Mouse (Mus musculus): Measurements from ENCODE around the gene Yes1.
"Not testable (repeated sequence)": the region's sequence is repeated elsewhere in the genome, so short reads cannot be mapped to it uniquely, and the experiment has no call there.

The Yes1 gene

DNA sequence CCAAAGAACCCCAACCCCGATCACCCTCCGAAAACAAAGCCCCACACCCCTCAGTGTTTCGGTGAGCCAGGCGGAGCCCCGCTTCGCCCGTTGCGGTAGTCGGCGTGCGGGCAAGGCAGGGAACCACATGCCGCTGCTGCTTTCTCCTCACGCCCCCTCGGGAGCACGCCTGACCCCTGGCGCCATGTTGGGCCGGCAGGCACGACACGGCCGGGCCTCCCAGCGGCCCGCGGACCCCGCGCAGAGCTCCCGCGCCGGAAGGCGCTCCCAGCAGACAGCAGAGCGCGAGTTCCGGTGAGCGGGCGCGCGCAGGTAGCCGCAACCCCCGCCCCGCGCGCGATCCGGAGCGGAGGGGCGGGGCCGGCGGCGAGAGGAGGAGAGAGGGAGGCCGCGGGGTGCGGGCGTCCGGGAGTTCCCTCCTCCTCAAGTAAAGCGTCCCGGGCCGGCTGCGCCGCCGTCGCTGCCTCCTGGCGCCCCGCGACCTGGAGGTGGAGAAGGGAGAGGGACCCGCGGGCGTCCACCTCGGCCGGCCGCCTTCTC is at the start of gene Yes1:
Yes1 (plus strand) TSS at position 371 of the 540 bp plus-strand sequence.
- peak; percentile 76 for DNase-seq

DNA sequence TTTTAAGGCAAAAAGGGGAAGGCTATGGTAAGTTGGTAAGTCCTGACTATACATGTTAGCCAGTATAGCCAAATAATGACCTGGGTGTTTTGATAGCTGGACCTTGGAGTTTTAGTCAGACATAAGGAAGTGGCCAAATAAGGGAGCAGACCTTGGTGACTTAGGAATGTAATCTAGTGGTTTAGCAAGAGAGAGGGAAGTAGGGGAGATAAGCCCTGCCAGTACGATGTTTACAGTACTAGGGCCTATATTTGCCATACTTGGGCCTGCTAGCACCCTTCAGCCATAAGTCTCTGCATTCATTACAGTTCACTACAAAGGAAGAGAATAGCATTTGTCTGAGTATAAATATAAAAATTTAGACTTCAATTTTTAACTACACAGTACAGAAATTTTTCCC is 46.3 kb upstream of the Yes1 start:
- no peak for DNase-seq

- no peak for DNase-seq
These were observed 39.2 kb upstream of the Yes1 start for GRCm38 (mm10) chr5:32571802-32572201.

GRCm38 (mm10) chr5:32588136-32588535 is 22.8 kb upstream of the Yes1 start:
- DNase-seq: peak; percentile 55

- DNase-seq: peak; percentile 26
These were observed 17.2 kb upstream of the Yes1 start for GRCm38 (mm10) chr5:32593793-32594192.

- no peak for DNase-seq
These were observed 16.6 kb upstream of the Yes1 start for GRCm38 (mm10) chr5:32594358-32594757.

- DNase-seq: no peak
These were observed 5.1 kb upstream of the Yes1 start for GRCm38 (mm10) chr5:32605911-32606310.

GRCm38 (mm10) chr5:32607776-32608355 is 3.1 kb upstream of the Yes1 start:
- no peak for DNase-seq

DNA sequence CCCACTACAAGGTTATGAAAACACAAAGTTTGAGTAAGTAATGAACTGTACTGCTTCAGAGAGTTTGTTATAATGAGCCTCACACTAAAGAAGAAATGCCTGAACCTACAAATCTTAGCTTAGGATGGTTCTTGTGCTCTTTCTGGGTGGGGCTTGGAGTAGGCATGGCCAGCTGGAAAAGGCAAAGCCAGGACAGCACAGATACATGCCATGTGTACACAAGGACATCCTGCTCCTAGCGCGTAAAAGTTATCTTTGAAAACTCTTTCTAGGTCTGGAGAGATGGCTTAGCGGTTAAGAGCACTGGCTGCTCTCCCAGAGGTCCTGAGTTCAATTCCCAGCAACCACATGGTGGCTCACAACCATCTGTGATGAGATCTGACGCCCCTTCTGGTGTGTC is 2.5 kb upstream of the Yes1 start:
- DNase-seq: no peak

DNA sequence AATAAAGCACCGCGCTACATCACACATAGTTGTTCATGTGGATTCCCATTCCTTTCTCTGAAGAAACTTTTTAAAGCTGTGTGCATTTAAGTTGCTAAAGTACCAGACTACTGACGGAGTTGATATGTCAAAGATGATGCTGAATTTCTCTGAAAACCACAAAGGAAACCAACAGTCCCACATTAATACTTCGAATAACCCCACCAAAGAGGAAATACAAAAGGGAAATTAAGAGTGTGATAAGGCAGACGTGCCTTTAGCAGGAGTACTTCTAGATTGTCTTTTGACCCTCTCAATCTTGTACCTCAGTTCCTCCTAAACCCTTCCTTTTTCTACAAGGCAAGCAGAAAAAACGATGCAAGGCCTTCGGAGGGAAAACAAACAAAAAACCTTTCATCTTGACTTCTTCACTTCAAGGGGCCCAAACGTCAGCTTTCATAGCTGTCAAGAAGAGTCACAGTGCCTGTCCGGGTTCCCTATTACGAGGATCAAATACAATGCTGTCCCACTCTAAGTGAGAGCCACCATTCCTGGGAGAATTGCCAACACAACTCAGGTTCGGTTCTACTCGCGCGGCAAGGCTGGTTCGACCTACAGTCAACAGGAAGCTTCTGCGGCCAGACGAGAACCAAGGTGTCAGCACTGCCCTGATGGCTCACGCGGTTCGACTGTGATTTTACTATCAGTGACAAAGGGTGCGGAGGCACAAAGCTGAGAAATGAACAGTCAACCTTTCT is 739 bp upstream of the Yes1 start:
- peak; percentile 68 for DNase-seq

GRCm38 (mm10) chr5:32611341-32611961 is 480 bp downstream of the Yes1 start:
- DNase-seq: no peak

DNA sequence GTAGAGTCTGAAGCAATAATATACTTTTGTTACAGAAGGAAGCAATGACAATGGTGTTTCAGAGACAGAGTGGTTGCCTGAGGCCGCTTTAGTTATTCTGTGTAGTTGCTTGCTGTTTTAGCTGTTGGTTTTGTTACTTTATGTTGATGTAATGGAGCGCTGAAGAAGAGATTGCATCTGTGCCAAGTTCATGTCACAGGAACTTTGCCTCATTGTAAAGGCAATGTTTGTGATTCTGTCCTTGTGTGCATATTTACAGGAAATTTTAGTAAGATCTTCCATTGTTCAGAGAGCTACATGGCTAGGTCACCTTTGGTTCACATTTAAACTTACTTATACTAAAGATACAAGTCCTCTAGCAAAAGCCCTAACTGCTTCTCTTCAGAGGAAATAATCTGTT is 3.3 kb downstream of the Yes1 start:
- no peak for DNase-seq

DNA sequence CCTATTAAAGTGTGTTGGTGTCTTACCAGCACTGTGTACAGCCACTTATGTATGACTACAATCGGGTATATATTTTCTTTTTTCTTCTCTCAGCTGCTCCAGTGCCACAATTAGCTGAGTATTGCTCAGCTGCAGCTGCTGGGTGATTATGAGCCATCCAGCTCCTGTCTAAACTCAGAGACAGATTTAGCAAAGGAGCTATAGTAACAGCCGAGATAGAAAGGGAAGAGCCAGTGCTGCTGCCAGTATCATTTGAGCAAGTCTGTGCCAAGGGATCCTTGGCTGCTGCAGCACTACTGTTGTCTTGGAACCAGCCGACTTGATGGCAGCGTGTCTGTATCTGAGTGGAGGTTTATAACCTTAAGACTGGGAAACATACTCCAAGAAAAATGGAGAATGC is 3.7 kb downstream of the Yes1 start:
- DNase-seq: peak; percentile 19

GRCm38 (mm10) chr5:32616489-32616888 is 5.5 kb downstream of the Yes1 start:
- DNase-seq: not testable (repeated sequence)

DNA sequence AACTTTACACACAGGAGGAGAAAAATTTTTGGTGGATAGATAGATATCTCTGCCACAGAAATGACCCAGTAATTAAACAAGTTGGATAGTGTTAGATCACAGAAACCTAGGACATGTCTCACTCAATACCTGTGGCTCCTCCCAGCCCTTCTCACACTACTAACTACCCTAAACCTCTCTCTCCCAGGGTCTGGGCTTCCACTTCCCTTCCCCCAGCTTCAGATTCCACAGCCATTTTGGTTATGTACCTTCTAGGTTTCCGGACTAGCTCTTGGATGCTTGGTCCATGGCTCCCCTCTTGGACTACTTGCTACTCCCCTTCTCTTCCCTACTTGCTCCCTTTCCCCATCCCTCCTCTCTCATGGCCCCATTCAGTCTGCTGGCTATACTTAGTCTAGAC is 6.9 kb downstream of the Yes1 start:
- DNase-seq: no peak

GRCm38 (mm10) chr5:32623649-32624048 is 12.7 kb downstream of the Yes1 start:
- DNase-seq: no peak

DNA sequence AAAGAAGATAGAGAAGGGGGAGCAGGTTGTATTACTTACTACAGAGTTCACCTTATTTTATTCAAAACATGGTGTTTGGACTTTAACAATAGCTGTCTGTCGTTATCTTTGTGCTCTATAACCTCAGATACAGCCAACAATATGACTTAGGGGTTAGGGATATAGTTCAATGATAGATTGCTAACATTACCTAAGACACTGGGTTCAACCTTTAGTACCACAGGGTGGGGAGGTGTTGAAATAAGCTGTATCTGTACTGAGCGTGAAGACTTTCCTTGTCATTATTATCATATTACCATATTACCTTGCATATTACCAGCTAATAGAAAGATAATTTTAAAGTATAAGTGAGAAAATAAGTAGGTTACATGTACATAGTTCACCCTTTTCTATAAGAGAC is 13.8 kb downstream of the Yes1 start:
- no peak for DNase-seq

DNA sequence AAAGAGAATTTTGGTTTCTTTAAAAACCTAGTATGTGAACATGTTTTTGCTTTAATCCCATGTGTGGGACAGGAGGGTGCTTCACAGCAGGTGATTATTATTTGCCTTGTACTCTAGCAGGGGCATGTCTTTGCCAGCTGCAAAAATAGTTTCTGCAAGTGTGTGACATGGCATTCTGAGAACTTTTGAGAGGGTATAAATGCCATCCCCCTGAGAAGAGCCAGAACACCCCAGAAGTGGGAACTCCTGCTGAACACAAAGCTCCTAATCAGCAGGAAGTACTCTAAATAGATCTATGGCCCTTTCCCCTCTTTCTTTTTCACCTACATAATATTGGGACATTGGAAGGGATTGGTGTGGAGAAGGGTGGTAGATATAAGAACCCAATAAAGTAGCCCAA is 22.2 kb downstream of the Yes1 start:
- no peak for DNase-seq

- peak; percentile 36 for DNase-seq
These were observed 46.4 kb downstream of the Yes1 start for GRCm38 (mm10) chr5:32657386-32657785.

GRCm38 (mm10) chr5:32682475-32682874 is 71.5 kb downstream of the Yes1 start:
- no peak for DNase-seq

DNA sequence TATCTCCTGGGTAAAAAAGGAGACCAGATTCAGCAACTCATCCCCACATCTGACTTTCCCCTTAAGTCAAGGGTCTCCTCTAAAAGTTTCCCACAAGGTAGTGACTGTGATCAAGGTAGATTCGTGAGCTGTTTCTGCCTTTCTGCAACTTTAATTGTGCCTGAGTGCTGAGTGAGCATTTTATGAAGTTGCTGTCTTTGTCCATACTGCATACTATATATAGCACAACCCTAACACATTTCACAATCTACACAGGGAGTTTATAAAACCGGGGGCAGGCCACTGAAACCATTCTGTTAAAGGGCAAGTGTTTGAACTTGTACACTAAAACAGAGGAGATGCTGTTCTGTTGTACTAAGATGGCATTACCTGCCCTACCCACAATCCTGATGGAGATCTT is 82.4 kb downstream of the Yes1 start:
- DNase-seq: no peak

- DNase-seq: no peak
These were observed 86.4 kb downstream of the Yes1 start for GRCm38 (mm10) chr5:32697208-32697867.

- DNase-seq: no peak
These were observed 95.3 kb downstream of the Yes1 start for GRCm38 (mm10) chr5:32706226-32706780.

Data from cerebellum, adult 9-10 months (tissue).